Mouse (Mus musculus): Measurements from ENCODE around the gene Vmn2r66.

Vmn2r66 gene

GRCm38 (mm10) chr7:85012168-85012567 lies at the start of gene Vmn2r66:
Vmn2r66 (minus strand) TSS chr7:85012268.
- DNase-seq (ENCODE audit: low read depth, low spot score), result no peak

GRCm38 (mm10) chr7:84996694-84997093 lies 15.4 kb downstream of the Vmn2r66 start:
- DNase-seq (ENCODE audit: low read depth, low spot score), result no peak

- no peak for DNase-seq (ENCODE audit: low read depth, low spot score)
Observed at GRCm38 (mm10) chr7:84964015-84964414, 48.1 kb downstream of the Vmn2r66 start, which contains the start of gene Vmn2r65. Vmn2r65 (minus strand) TSS chr7:84964115.
